21 mouse cellular contexts compared by ENCODE assay signal in genomic region chr17:45971800-45972199, GRCm38 (mm10).
DNase-seq lines count a peak whose midpoint lies in the region; ATAC-seq lines count a peak whose summit lies in the region.
"Had no signal": no experiment of that assay in that cellular context is flagged by ENCODE, and none has a peak within 500 bp of the region (broad histone marks: within the 10 kb centered on the region; RNA-seq: fewer than 3 reads in every experiment).

No protein-coding gene starts in this region.

- 72% methylated on average over 6 of the region's 6 CpGs for WGBS in lung, embryonic 15.5 days
- 86% methylated on average over 6 of the region's 6 CpGs for WGBS in intestine, embryonic 16.5 days
- 81% methylated on average over 6 of the region's 6 CpGs for WGBS in liver, embryonic 13.5 days (ENCODE audit: insufficient replicate concordance)
- WGBS in stomach, embryonic 16.5 days = 84% methylated on average over 6 of the region's 6 CpGs

- no peaks in the 10 kb centered on the region for H3K9me3 ChIP-seq in lung, embryonic 15.5 days
- no peaks in the 10 kb centered on the region for H3K9me3 ChIP-seq in intestine, embryonic 16.5 days (ENCODE audit: control insufficient read depth, low read length)
- H3K9me3 ChIP-seq in liver, embryonic 13.5 days (replicated peaks) = no peaks in the 10 kb centered on the region
- H3K9me3 ChIP-seq in stomach, embryonic 16.5 days (replicated peaks; ENCODE audit: control insufficient read depth, low read length) = no peaks in the 10 kb centered on the region
- H3K9me3 ChIP-seq: embryonic facial prominence, embryonic 12.5 days; forebrain, embryonic 12.5 days; midbrain, embryonic 10.5 days; neural tube, embryonic 15.5 days had no signal

- peaks cover 49% of the 10 kb centered on the region for H3K4me1 ChIP-seq in lung, embryonic 15.5 days
- H3K4me1 ChIP-seq in intestine, embryonic 16.5 days (ENCODE audit: control insufficient read depth, insufficient read depth, low read length) = peaks cover 21% of the 10 kb centered on the region
- peaks cover 52% of the 10 kb centered on the region for H3K4me1 ChIP-seq in liver, embryonic 13.5 days (replicated peaks)
- 0 out of 2 replicates have a peak, but pooled peaks cover 5% of the 10 kb centered on the region for H3K4me1 ChIP-seq in stomach, embryonic 16.5 days (ENCODE audit: control insufficient read depth, insufficient read depth, low read length)
- H3K4me1 ChIP-seq: neural tube, embryonic 15.5 days had no signal

- H3K36me3 ChIP-seq in lung, embryonic 15.5 days = no peaks in the 10 kb centered on the region
- H3K36me3 ChIP-seq in intestine, embryonic 16.5 days (ENCODE audit: control insufficient read depth, insufficient read depth, low read length) = no peaks in the 10 kb centered on the region
- no peaks in the 10 kb centered on the region for H3K36me3 ChIP-seq in liver, embryonic 13.5 days
- H3K36me3 ChIP-seq in stomach, embryonic 16.5 days (ENCODE audit: control insufficient read depth, insufficient read depth, low read length) = no peaks in the 10 kb centered on the region
- H3K36me3 ChIP-seq: embryonic facial prominence, embryonic 12.5 days; forebrain, embryonic 12.5 days; midbrain, embryonic 10.5 days; neural tube, embryonic 15.5 days had no signal

- no peak overlapping the region for H3K4me3 ChIP-seq in lung, embryonic 15.5 days
- H3K4me3 ChIP-seq in intestine, embryonic 16.5 days (ENCODE audit: low read length) = no peak overlapping the region
- no peak overlapping the region for H3K4me3 ChIP-seq in liver, embryonic 13.5 days (replicated peaks)
- H3K4me3 ChIP-seq in stomach, embryonic 16.5 days (replicated peaks; ENCODE audit: low read length) = no peak overlapping the region
- H3K4me3 ChIP-seq: embryonic facial prominence, embryonic 12.5 days; forebrain, embryonic 12.5 days; left cerebral cortex, adult 2 months; midbrain, embryonic 10.5 days; neural tube, embryonic 15.5 days had no signal

- ATAC-seq in lung, embryonic 15.5 days (ENCODE audit: borderline replicate concordance, extremely low read depth, low FRiP score, low TSS enrichment) = no peak
- ATAC-seq in intestine, embryonic 16.5 days = no peak
- no peak for ATAC-seq in liver, embryonic 13.5 days (ENCODE audit: low read depth)
- no peak for ATAC-seq in stomach, embryonic 16.5 days (ENCODE audit: insufficient read depth, low FRiP score)
- ATAC-seq: hindbrain, postnatal 0 days had no signal

- H3K27ac ChIP-seq in lung, embryonic 15.5 days = peak overlapping the region; percentile 88
- H3K27ac ChIP-seq in intestine, embryonic 16.5 days (ENCODE audit: low read length) = 0 out of 2 replicates have a peak overlapping the region, but pooled peaks have one; percentile 27
- peak overlapping the region; percentile 48; the same call in 1 of the 2 replicates for H3K27ac ChIP-seq in liver, embryonic 13.5 days
- H3K27ac ChIP-seq in stomach, embryonic 16.5 days (ENCODE audit: low read length) = peak overlapping the region; percentile 88; the same call in 1 of the 2 replicates
- H3K27ac ChIP-seq: embryonic facial prominence, embryonic 12.5 days; forebrain, embryonic 12.5 days; hindbrain, postnatal 0 days; left cerebral cortex, adult 2 months; neural tube, embryonic 15.5 days had no signal

- no peaks in the 10 kb centered on the region for H3K27me3 ChIP-seq in lung, embryonic 15.5 days
- no peaks in the 10 kb centered on the region for H3K27me3 ChIP-seq in intestine, embryonic 16.5 days (replicated peaks; ENCODE audit: control insufficient read depth, insufficient read depth, low read length)
- no peaks in the 10 kb centered on the region for H3K27me3 ChIP-seq in liver, embryonic 13.5 days
- H3K27me3 ChIP-seq in stomach, embryonic 16.5 days (ENCODE audit: control insufficient read depth, insufficient read depth, low read length) = no peaks in the 10 kb centered on the region
- H3K27me3 ChIP-seq: embryonic facial prominence, embryonic 12.5 days; forebrain, embryonic 12.5 days; neural tube, embryonic 15.5 days had no signal

- no peak for DNase-seq in lung, postnatal 10 days
- no peak for DNase-seq in liver, embryonic 13.5 days
- no peak for DNase-seq in kidney, postnatal 25 days
- DNase-seq in right cerebral cortex, adult 18-20 months = no peak
- DNase-seq: adrenal gland, adult 8-10 months; cerebellum, adult 11-12 months; cerebellum, postnatal 10 days; heart, postnatal 4 days; kidney, adult 18-20 months; layer of hippocampus, adult 9-11 months; lung, postnatal 4 days; thymus, postnatal 25 days had no signal

- H3K4me2 ChIP-seq in lung, embryonic 15.5 days = peak overlapping the region; percentile 1; the same call in 1 of the 2 replicates
- H3K4me2 ChIP-seq in intestine, embryonic 16.5 days (ENCODE audit: low read depth, low read length) = no peak overlapping the region
- peak overlapping the region; percentile 12; the same call in 1 of the 2 replicates for H3K4me2 ChIP-seq in liver, embryonic 13.5 days
- H3K4me2 ChIP-seq in stomach, embryonic 16.5 days (ENCODE audit: low read depth, low read length) = no peak overlapping the region
- H3K4me2 ChIP-seq: embryonic facial prominence, embryonic 12.5 days; forebrain, embryonic 12.5 days; neural tube, embryonic 15.5 days had no signal

- no peak overlapping the region for H3K9ac ChIP-seq in lung, embryonic 15.5 days
- H3K9ac ChIP-seq in intestine, embryonic 16.5 days (ENCODE audit: low read depth, low read length) = no peak overlapping the region
- no peak overlapping the region for H3K9ac ChIP-seq in liver, embryonic 13.5 days
- no peak overlapping the region for H3K9ac ChIP-seq in stomach, embryonic 16.5 days (ENCODE audit: low read length)
- H3K9ac ChIP-seq: embryonic facial prominence, embryonic 12.5 days; forebrain, embryonic 12.5 days; neural tube, embryonic 15.5 days had no signal

Comparison
In these comparisons a context has a peak if more than half of its experiments do, and no peak if none do; other contexts are left out.
1. H3K27ac ChIP-seq: peak in every context shown above with its lines; median percentile 88 in lung, embryonic 15.5 days; 88 in stomach, embryonic 16.5 days; 48 in liver, embryonic 13.5 days; 27 in intestine, embryonic 16.5 days.
2. H3K4me2 ChIP-seq: peak in lung, embryonic 15.5 days (single experiment) and liver, embryonic 13.5 days (single experiment); none in intestine, embryonic 16.5 days (single experiment) and stomach, embryonic 16.5 days (single experiment).